Mouse (Mus musculus) MEL (cell line): ENCODE results near the gene Nup54.

Experiments
- CHD1 ChIP-seq: IDR thresholded peaks from 2 replicates; pipeline ENCODE4 v1.6.1; 2012; ENCODE audit warnings: low read depth, mild to moderate bottlenecking, inconsistent platforms, low read length, improper control_type of control experiment
- CTCF ChIP-seq, 3 experiments: IDR thresholded peaks in 2 of 3; conservative IDR thresholded peaks in 1 of 3; 2 replicates each; pipeline ENCODE4 v1.5.1; 2011 to 2012; ENCODE audit warnings: low read length in 3 of 3, low read depth in 2 of 3, mild to moderate bottlenecking in 2 of 3, improper control_type of control experiment in 1 of 3, inconsistent platforms in 1 of 3, mixed read lengths in 1 of 3, moderate library complexity in 1 of 3; ENCODE audit not compliant: control insufficient read depth in 1 of 3, insufficient read depth in 1 of 3, poor library complexity in 1 of 3, severe bottlenecking in 1 of 3
- EP300 ChIP-seq, 2 experiments: IDR thresholded peaks; 2 replicates each; pipeline ENCODE4 v1.6.1; 2011; ENCODE audit warnings: improper control_type of control experiment in 2 of 2, low read length in 2 of 2, low read depth in 1 of 2, mild to moderate bottlenecking in 1 of 2
- GATA1 ChIP-seq: IDR thresholded peaks from 2 replicates; pipeline ENCODE4 v1.6.1; 2011; ENCODE audit warnings: low read depth, low read length, improper control_type of control experiment
- POLR2A ChIP-seq, 2 experiments: IDR thresholded peaks; 2 replicates each; pipeline ENCODE4 v1.6.1; 2011 to 2012; ENCODE audit warnings: low read length in 2 of 2, mild to moderate bottlenecking in 2 of 2, control low read depth in 1 of 2, improper control_type of control experiment in 1 of 2, low read depth in 1 of 2, moderate library complexity in 1 of 2; ENCODE audit not compliant: control insufficient read depth in 1 of 2, insufficient read depth in 1 of 2, poor library complexity in 1 of 2
- SIN3A ChIP-seq: IDR thresholded peaks from 2 replicates; pipeline ENCODE4 v1.6.1; 2012; ENCODE audit warnings: low read length, improper control_type of control experiment, inconsistent platforms
- USF1 ChIP-seq: IDR thresholded peaks from 2 replicates; pipeline ENCODE4 v1.6.1; 2014; ENCODE audit warnings: low read depth, mild to moderate bottlenecking, inconsistent platforms, low read length, improper control_type of control experiment, moderate library complexity

DNA sequence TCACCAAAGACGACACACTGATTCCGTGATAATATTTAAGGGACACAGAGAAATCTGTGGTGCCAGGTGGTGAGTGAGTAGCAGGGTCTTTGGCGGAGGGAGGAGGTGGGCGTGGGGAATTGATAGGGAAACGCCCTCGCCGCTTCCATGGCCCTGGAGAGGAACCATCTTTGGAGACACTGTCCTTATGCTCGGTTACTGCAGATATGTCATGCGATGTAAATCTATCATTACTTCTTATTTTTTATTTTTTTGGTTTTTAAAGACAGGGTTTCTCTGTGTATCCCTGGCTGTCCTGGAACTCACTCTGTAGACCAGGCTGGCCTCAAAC is 52.7 kb downstream of the Nup54 start:
- no peak for TF ChIP-seq CTCF (IDR thresholded peaks at IDR 0.05 in 2 of 3, conservative IDR thresholded peaks at IDR 0.05 in 1 of 3; ENCODE audit: control insufficient read depth in 1 of 3, insufficient read depth in 1 of 3, low read depth in 2 of 3, low read length in 3 of 3, poor library complexity in 1 of 3, severe bottlenecking in 1 of 3)
- TF ChIP-seq CHD1 = no peak
- no peak for TF ChIP-seq POLR2A (IDR thresholded peaks at IDR 0.05; ENCODE audit: control insufficient read depth in 1 of 2, insufficient read depth in 1 of 2, low read depth in 1 of 2, low read length in 2 of 2, poor library complexity in 1 of 2)
- TF ChIP-seq GATA1 = no peak
- TF ChIP-seq EP300 (IDR thresholded peaks at IDR 0.05; ENCODE audit: low read depth in 1 of 2, low read length in 2 of 2) = no peak
- TF ChIP-seq SIN3A = no peak
- TF ChIP-seq USF1 = no peak
